Mouse (Mus musculus): ENCODE data around the gene Ak7.
A peak's percentile ranks its signal among the peaks of the same experiment; 100 is the strongest.

The Ak7 gene

DNA sequence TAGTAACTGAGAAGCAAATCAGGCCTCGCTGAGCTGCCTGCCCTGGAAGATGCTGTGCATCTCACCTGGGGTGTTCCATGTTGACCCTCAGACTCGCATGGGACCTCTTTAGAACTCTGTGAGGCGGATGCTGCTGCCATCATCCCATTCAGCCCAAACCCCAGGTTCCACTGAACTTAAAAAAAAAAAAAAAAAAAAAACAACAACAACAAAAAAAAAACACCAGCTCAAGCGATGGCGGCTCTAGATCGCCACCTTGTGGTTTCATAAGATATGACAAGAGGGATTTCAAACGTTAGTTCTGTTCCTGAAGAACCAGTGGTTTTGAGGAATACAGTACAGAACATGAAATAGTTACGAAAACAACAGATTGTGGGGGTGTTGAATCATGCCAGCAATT is 22.2 kb downstream of the Ak7 start:
- DNase-seq (ENCODE audit: low read depth, low spot score), result peak; percentile 52

DNA sequence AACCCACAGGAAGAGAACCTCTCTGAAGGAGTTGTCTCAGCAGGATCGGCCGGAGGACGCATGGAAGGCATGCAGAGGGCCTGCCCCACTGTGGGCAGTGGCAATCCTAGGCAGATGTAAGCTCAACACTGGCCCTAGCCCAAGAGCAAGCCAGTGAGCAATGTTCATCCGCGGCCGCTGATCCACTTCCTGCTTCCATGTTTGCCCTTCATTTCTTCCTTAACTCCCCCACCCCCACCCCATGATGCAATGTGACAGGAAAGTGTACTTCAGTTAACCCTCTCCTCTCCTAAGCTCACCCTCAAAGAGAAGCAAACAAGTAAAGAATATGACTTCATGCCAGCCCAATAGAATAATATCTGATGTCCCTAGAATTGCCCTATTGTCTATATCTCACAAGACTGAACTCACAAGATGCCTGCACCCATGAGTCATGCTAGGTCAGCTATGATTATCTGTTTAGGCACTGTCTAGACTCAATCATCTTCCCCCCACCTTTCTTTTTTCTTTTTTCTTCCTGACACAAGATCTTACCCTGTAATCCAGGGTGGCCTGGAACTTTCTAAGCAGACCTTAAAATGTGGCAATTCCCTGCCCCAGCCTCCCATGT is 25.2 kb downstream of the Ak7 start:
- no peak for DNase-seq (ENCODE audit: low read depth, low spot score)

DNA sequence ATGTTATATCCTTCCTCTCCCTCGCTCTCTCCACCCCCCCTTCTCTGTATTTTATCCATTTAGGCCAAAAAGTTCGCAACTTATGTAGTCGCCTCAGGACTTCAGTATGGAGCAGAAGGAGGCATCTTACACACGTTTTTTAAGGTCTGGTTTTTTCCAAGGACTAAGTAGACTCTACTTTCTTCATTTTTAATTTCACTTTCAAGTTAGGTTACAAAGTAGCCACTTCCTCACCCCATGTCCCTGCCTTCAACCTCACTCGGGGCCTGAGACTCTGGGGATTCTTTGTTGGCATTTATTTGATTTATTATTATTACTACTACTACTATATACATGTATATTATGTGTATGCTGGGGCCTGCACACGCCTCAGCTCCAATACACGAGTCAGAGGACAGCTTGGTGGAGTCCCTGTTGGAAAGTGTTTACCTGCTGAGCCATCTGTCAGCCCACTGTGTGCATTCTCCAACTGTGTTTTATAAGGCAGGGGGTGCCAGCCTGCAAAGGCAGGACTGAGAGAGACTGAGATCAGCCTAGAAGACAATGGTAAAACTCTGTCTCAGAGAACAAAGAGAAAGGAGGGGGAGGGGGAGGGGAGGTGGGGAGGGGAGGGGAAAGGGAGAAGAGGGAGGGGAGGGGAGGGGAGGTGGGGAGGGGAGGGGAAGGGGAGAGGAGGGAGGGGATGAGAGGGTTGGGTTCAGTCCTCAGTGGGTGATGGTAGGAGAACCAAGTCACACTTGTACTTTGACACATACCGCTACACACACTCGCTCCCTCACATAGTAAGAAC is 27.8 kb downstream of the Ak7 start:
- no peak for DNase-seq (ENCODE audit: low read depth, low spot score)

DNA sequence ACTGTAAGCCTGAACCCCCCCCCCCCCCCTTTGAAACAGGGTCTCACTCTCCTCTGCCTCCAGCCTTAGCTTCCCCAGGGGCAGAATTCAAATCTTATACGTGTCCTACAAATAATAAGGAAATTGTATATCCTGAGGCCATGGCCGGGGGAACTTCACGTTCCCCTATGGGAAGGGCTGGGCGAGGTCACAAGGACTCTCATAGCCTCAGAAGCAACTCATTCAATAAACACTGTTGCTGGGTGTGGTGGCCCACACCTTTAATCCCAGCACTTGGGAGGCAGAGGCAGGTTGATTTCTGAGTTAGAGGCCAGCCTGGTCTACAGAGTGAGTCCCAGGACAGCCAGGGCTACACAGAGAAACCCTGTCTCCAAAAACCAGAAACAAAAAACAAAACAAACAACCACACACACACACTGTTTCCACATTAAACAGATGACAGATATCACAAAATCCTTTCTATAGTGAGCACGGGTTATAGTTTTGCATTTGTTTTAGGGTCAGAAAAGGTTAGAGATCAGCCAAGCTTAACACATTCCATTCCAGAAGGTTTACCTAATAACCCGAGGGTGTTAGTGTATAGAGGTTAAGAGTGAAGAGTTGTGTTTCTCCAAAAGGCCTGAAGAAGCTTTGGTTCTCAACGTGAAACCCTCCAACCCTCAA is 29.6 kb downstream of the Ak7 start:
- no peak for DNase-seq (ENCODE audit: low read depth, low spot score)

DNA sequence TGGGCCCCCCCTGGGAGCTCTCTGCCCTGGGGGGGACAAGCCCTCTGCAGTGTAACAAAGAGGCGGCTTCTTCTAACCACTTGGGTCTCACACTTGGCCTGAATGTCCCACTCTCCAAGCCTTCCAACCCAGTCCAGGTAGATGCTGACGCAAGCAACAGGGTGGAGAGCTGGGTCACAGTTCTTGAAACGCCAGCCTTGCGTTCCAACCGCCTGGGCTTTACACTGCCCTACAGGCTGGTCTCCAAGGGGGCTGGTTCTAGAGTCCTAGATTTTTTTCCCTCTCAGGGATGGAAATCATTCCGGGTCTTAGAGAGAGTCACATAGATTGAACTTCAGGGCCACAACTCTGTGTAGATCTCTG is 30.1 kb downstream of the Ak7 start:
- no peak for DNase-seq (ENCODE audit: low read depth, low spot score)

DNA sequence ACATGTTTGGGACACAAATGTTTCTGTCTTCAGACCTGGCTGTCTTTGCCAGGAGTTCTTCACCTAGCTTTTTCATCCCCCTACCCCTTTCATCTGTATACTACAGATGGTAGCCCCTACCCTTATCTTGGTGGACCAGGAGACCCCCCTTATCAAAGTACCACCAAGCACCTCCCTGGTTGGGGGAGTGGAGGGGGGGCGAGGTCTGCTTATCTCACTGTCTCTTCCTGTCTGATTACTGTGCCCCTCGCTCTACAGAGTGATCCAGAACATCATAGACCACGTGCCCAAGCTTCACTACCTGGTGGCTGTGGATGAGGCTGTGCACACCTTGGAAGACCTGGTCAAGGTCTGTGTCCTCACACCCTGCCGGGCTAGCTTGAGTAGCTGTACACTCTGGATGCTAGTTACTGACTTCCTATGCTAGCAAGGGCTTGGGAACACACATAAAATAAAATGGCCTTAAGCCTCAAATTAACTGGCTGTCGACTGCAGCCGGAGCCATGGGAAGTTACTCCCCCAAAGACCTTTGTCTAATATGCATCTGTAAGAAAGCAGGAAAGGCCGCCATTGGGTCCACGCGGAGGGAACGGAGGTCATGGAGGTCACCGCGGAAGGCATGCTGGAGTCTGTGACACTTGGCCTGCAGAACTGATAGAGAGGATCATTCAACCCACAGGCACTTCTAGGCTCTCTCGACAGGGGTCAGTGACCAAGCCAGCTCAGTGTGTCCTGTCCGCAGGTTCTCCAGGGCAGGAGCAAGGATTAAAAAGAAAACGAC is 32.7 kb downstream of the Ak7 start:
- no peak for DNase-seq (ENCODE audit: low read depth, low spot score)

DNA sequence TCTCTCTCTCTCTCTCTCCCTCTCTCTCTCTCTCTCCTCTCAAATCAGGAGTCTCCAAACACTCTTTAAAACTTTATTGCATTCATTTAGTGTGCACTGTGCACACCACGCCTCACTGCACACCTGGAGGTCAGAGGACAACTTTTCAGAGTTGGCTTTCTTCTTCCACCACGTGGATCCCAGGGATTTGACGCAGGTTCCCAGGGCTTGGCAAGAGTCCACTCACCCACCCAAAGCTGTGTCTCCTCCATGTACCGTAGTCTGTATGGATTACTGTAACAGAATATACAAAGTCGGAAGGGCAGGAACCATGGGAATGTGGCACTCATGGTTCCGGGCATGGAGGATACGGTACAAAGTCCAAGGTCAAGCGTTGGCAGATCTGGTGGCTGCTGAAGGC is 33.9 kb downstream of the Ak7 start:
- DNase-seq (ENCODE audit: low read depth, low spot score), result no peak

DNA sequence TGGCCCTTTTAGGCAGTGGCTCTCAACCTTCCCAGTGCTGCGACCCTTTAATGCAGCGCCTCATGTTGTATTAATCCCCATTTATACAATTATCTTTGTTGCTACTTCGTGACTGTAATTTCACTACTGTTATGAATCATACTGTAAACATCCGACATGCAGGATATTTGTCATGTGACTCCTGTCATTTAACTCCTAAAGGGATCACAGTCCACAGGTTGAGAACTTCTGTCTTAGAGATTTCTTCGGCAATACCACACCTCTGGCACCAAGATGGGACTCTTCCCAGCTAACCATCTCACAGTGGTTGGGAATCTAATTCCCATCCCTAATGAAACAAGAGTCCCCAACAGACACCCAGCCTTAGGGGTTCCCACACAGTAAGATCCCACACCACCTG is 42.3 kb downstream of the Ak7 start:
- DNase-seq (ENCODE audit: low read depth, low spot score), result no peak

DNA sequence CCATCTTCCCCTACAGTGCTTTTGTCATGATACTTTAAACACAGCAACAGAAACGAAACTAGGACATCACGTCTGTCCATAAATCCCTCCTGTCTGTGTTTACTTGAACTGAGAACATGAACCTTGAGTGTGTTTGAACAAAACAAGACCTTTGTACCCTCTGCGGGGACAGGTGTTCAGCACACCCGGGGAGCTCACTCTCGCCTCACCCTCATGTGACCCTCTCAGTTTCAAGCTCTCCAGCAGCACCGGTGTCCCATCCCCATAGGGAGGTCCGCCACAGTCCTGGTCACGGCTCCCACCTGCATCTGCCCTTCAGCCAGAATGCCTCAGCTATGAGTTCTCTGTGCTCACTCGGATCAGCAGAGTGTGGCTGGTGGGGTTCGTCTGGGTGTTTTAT is 48.0 kb downstream of the Ak7 start:
- DNase-seq (ENCODE audit: low read depth, low spot score), result no peak

DNA sequence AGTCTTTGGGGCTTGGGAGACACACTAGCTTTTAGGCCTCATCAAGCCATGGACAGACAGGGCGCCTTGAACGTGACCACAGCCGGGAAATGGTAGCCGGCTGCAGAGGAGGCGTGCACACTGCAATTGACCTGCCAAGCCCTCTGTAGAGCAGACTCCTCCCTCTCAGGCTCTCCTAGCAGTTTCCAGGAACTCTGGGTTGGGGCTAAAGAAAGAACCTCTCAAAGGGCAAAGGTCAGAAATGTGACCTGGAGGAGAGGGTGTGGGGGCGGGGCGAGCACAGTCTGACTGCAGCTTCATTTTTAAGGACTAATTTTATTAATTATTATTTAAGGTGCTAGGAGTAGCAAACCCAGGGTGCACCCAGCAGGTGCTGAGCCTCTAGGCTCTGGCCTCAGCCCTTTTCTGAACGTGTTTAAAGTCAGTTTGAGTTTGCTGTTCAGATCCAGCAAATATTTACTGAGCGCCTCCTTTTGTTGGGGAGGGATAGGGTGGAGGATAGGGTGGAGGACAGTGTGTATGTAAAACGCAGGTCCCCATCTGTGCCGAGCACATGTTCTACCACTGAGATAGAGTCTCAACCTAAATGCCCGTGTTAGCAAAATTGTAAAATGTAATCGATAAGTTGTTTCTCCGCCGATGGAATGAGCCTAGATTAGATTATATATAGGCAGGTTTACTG is 52.2 kb downstream of the Ak7 start:
- peak; percentile 11 for DNase-seq (ENCODE audit: low read depth, low spot score)

DNA sequence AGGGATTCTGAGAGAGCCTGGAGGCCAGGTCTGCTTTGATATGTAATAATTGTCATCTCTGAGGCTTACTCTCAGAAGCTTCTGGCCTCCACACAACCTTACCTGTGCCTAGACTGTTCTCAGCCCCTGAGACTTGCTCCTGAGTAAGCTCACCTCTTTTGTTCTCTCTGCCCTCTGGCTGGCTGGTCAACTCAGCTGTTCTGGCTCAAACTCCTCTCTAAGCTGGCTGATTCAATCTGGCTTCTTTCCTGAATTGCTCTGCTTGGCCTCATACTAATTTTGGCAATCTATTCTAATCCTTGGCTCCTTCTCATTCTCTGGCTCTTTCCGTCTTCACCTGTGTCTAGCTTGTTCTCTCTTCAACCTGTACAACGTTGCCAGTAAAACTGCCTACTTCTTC is 53.1 kb downstream of the Ak7 start:
- DNase-seq (ENCODE audit: low read depth, low spot score), result no peak

DNA sequence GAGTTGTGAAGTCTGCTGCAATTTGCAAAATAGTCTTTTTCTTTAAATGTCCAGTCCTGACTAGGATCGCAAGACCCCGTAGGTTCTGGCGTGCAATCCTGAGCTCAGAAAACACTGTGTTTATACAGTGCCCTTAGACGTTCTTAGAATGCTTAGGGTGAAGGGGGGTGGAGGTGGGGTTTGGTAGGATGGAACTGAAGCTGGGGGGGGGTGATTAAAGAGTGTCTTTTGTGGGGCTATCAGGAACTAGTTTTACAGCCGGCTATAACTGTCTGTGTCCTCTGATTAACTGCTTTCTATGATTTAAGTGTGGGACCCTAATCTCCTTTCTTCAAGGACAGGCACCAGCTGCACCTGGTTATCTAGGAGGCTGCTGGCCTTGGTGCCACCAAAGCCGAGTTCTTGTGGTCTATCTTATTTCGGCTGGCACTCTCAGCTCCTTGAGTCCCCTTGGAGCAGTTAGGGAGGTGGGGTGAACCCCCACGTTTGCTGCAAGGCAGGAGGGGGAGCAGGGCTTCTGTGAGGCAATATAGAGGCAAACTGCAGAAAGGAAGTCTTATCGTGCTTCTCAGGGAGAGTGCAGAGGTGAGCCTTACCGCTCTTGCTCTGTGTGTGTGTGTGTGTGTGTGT is 54.2 kb downstream of the Ak7 start:
- DNase-seq (ENCODE audit: low read depth, low spot score), result no peak

DNA sequence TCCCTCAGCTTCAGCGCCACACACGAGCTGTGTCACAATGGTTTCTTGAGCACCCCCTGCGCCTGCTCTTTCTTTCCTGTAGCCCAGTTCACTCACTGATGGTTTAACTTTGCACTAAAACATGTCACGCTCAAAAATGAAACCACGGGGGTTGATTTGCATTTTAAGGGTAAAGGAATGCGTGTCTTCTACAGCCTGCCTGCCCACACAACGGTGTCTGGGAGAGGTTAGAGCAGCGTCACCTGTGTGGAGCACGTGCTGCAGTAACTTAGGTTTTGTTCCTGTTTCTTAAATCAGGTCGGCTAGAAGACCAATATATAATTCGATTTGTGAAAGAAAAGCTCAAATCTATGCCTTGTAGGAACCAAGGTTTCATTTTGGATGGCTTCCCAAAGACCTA is 55.4 kb downstream of the Ak7 start:
- no peak for DNase-seq (ENCODE audit: low read depth, low spot score)

DNA sequence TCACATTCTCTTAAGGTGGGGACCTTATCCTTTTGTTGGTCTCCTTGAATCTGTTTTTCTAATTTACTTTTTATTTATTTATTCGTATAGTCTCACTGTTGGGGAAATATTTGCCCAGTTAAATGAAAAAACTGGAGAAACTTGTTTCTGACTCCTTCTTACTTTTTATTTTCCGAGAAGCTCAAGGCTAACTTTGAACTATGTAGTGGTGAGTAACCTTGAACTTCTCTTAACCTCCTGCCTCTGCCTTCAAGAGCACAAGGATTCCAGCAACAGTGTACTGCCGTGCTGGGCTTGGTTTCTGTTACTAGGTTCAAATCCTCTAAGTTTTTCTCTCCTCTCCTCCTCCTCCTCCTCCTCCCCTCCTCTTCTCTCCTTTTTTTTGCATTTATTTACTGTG is 55.9 kb downstream of the Ak7 start:
- no peak for DNase-seq (ENCODE audit: low read depth, low spot score)

DNA sequence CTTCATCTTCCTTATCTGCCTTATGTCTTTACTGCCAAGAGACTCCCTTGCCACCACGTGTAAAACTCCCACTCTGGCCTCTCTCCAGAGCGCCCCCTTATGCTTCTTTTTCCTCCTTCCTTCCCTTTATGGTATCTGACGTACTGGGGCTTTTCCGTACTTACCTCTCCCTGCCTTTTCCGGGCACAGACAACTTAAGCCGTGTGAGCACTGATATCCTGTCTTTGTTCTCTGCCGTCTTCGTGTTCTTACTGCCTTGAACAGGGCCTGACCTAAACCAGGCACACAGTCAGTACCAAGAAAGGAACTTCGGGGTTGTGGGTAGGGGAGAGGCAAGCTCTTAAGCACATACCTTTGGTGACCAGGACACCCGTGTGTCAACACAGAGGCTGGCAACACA is 63.9 kb downstream of the Ak7 start:
- no peak for DNase-seq (ENCODE audit: low read depth, low spot score)

DNA sequence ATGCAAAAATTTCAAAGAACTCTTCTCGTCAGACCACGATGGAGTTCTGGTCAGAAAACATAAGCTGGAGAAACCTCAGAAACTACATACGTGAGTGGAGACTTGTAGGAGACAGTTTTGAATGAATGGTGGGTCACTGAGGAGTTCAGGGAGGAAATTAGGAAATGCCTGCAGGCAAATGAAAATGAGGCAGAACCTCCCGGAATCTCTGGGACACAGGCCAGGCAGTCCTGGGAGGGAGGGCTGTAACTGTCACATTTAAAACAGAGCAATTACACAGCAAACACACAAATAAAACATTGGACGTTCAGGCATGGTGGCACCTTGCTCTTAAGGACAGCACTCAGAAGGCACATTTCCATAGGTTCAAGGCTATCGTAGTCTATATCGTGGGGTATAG is 69.1 kb downstream of the Ak7 start:
- DNase-seq (ENCODE audit: low read depth, low spot score), result no peak

DNA sequence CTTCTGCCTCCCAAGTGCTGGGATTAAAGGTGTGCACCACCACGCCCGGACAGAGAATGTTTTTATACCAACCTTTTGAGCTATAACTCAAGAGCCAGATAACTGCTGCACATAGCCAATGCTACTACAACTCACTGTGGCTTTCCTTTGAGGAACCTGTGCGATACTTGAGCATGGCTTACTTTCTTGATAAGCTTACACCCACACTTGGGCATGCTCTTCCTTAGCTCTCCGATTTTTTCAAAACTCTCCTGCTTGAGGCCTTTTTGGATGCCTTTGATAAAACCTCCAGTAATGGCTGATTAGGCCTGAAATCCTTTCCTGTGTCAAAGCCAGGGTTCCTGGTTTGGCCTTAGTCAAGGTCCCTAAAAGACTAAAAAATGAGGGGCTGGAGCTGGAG is 71.9 kb downstream of the Ak7 start:
- no peak for DNase-seq (ENCODE audit: low read depth, low spot score)

DNA sequence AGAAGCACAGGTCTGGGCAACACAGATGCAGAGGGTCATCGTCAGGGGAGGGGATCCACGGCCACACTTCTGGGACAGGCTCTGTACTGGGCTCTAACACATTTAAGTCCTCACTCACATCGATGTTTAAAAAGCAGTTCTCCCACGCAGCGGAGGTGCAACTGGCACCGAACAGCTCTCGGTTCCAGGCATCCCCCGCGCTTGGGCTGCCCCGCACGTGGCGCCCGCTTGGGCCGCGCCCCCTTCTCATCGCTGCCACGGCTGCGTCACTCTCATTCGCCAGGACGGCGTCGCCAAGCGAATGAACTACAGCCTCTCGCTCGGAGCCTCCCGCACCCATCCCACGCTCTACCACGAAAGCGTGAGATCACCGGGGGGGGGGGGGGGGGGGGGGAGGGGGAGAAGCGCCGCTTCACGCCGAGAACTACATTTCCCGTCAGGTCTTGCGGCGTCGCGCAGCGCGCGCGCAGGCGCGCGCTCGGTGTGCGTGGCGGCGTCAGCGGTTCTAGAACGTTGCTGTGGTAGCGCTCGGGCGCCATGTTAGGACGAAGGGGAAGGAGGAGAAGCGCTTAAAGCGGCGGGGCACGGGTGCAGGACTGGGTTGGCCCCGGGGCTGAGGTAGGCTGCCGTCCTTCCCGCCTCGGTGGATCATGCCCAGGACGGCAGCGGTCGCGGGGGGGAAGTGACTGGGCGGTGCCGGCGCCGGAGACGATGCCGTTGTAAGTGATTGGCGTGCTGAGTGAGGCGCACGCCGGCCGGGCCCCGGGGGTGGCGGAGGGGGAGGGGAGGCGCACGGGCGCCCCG is 78.6 kb downstream of the Ak7 start, which contains the start of gene Papola:
Gene Papola, plus strand, starts transcription at position 499 of the 804 bp plus-strand sequence.
- DNase-seq (ENCODE audit: low read depth, low spot score), result peak; percentile 69

DNA sequence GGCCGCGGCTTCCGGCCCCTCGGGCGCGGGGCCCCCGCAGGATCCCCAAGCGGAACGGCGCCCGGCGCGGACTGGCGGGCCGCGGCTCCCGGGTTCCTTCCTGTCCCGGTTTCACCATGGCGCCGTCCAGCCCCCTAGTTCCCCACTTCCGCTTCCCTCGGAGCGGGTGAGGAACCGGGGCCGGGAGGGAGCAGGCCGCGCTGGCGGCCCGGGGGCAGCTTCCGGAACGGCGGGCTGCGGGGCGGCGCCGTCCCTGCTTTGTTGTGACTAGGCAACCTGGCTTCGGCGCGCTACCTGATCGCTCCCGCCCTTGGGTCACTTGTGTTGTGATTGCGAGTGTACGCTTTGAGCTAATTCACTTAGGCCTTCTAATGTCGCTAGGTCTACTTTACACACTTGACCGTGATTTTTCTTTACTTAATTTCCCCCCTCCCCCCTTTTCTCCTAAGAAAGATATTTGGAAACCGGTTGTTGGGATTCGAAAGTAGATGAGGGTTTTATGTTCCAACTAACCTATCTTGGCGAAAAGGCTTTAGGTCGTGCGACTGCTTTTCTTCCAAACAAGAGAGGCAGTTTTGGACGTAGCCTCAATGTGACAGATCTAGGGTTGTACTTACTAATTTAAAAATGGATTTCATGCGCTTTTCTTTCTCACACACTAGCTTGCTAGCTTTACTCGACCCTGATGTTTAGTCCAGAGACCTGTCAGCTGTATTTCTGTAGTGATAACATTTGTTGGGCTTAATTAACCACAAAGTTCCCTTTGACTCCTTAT is 79.4 kb downstream of the Ak7 start:
- DNase-seq (ENCODE audit: low read depth, low spot score), result peak; percentile 43

DNA sequence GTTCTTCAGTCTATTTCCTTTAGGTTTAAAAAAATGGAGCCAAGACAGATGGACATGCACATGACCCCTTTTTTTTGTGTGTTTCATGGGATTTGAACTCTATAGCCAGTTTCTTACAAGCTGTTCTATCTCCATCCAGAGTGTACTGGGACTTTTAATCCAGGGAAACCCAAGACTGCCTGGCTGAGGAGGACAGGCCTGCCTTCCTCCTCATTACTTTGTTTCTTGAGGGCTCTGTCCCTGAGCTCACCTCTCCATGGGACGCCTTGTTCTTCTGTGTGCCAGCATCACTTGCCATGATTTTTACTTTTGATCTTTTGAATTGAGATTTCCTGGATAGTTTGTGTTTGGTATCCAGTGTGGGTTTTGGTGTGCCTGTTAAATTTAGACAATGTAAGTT is 80.3 kb downstream of the Ak7 start:
- no peak for DNase-seq (ENCODE audit: low read depth, low spot score)

Measured in c-Kit-negative CD71-positive TER-119-positive erythroid progenitor cells, embryonic 14.5 days (primary cell).